Mouse (Mus musculus): ENCODE data around the gene Scgb2b21. TPM values are rescaled to one million over a fixed set of nuclear protein-coding genes. Genes with fewer than 3 reads are reported as not detected.
"Not testable (repeated sequence)": the region's sequence is repeated elsewhere in the genome, so short reads cannot be mapped to it uniquely, and the experiment has no call there.

Gene Scgb2b21
- not detected in 2 replicates for polyA plus RNA-seq (2015; fragmentation: Nextera tagmentation; extraction: Ambion mirVana)

DNA sequence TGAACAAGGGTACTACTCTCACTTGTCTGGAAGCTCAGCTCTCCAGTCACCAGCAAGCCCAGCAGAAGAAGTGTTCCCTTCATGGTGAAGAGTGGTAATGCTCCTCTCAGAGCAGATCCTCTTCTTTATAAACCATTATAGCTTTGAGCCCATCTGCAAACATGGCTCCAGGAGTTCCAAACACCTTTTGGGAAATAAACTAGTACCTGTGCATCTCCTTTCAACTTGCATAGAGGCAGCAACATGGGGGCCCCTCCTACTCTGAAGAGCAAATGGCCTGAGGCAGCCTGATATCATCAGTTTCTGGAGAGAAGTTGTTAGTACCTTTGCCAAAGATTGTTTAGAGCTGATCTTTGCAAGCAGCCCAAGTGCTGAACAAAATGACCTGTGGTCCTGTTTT lies at the start of gene Scgb2b21:
Scgb2b21 (minus strand) TSS at position 101 of the 400 bp plus-strand sequence.
- Histone ChIP-seq H3K4me2 (ENCODE audit: low read length) (no peak within 1 kb of the TSS), H3K4me1 (replicated peaks; ENCODE audit: control insufficient read depth, insufficient read depth, low read length) (no peaks in the 10 kb centered on the region), H3K36me3 (ENCODE audit: control insufficient read depth, insufficient read depth) (no peaks in the 10 kb centered on the region), H3K27ac (ENCODE audit: low read length) (no peak within 1 kb of the TSS), H3K27me3 (replicated peaks; ENCODE audit: control insufficient read depth, insufficient read depth, low read length) (no peaks in the 10 kb centered on the region), H3K9me3 (ENCODE audit: control insufficient read depth, low read length) (peaks cover 32% of the 10 kb centered on the region; the same call in 1 of the 2 replicates), H3K9ac (replicated peaks; ENCODE audit: low read depth, low read length) (no peak within 1 kb of the TSS), H3K4me3 (replicated peaks; ENCODE audit: low read length) (no peak within 1 kb of the TSS)
- no peak for ATAC-seq

DNA sequence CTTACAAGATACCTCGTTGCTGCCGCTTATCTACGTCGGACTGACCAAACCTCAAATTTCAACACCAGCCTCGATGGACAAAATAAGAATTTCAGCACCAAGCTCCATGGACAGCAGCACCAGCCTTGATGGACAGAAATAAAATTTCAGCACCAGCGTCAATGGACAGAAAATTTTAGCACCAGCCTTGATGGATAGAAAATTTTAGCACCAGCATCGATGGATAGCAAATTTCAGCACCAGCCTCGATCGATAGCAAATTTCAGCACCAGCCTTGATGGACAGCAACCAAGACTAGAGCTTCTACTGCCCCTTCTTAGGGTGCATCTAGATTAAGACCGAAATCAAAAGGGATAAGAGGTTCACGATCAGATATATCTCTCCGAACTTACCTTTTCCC lies 23.2 kb upstream of the Scgb2b21 start:
- not testable (repeated sequence) for H3K9ac ChIP-seq (replicated peaks; ENCODE audit: low read depth, low read length); H3K4me3 ChIP-seq (replicated peaks; ENCODE audit: low read length); H3K4me1 ChIP-seq (replicated peaks; ENCODE audit: control insufficient read depth, insufficient read depth, low read length); H3K4me2 ChIP-seq (ENCODE audit: low read length); ATAC-seq; H3K27ac ChIP-seq (ENCODE audit: low read length); H3K36me3 ChIP-seq (ENCODE audit: control insufficient read depth, insufficient read depth); H3K9me3 ChIP-seq (ENCODE audit: control insufficient read depth, low read length); H3K27me3 ChIP-seq (replicated peaks; ENCODE audit: control insufficient read depth, insufficient read depth, low read length)
- 91% methylated on average over 12 of the region's 12 CpGs for WGBS

Other genes starting within 250 kb of the Scgb2b21 start
- gene Scgb2b19, start 240.1 kb downstream of the Scgb2b21 start, polyA plus RNA-seq (2015; fragmentation: Nextera tagmentation; extraction: Ambion mirVana) = not detected in 2 replicates
- gene Scgb1b19, start 233.2 kb downstream of the Scgb2b21 start, polyA plus RNA-seq (2015; fragmentation: Nextera tagmentation; extraction: Ambion mirVana) = not detected in 2 replicates
- not detected in 2 replicates for gene Scgb2b20, start 154.1 kb downstream of the Scgb2b21 start, polyA plus RNA-seq (2015; fragmentation: Nextera tagmentation; extraction: Ambion mirVana)
- not detected in 2 replicates for gene Scgb1b20, start 147.2 kb downstream of the Scgb2b21 start, polyA plus RNA-seq (2015; fragmentation: Nextera tagmentation; extraction: Ambion mirVana)
- gene Scgb2b24, start 218.9 kb upstream of the Scgb2b21 start, polyA plus RNA-seq (2015; fragmentation: Nextera tagmentation; extraction: Ambion mirVana) = not detected in 2 replicates
- gene Scgb1b24, start 223.3 kb upstream of the Scgb2b21 start, polyA plus RNA-seq (2015; fragmentation: Nextera tagmentation; extraction: Ambion mirVana) = not detected in 2 replicates

All from forebrain, embryonic 16.5 days (tissue).